Mouse (Mus musculus): ENCODE results near the gene Slc29a4. TPM values are rescaled to one million over a fixed set of nuclear protein-coding genes. Genes with fewer than 3 reads are reported as not detected.

Gene Slc29a4
- 1.2 TPM for polyA plus RNA-seq (2014; fragmentation: Illumina TruSeq; extraction: RNeasy Lipid Tissue Mini Kit (QIAGEN cat#74804); ENCODE audit: low read depth, low replicate concordance)

GRCm38 (mm10) chr5:142692248-142692647, at the start of gene Slc29a4:
Gene Slc29a4 (plus strand): TSS chr5:142692512.

Other genes starting within 250 kb of the Slc29a4 start
- 8.7 TPM for gene Ap5z1, start 228.6 kb upstream of the Slc29a4 start, polyA plus RNA-seq (2014; fragmentation: Illumina TruSeq; extraction: RNeasy Lipid Tissue Mini Kit (QIAGEN cat#74804); ENCODE audit: low read depth, low replicate concordance)
- gene Papolb, start 162.4 kb upstream of the Slc29a4 start, polyA plus RNA-seq (2014; fragmentation: Illumina TruSeq; extraction: RNeasy Lipid Tissue Mini Kit (QIAGEN cat#74804); ENCODE audit: low read depth, low replicate concordance), result not detected
- gene Radil, start 141.4 kb upstream of the Slc29a4 start, polyA plus RNA-seq (2014; fragmentation: Illumina TruSeq; extraction: RNeasy Lipid Tissue Mini Kit (QIAGEN cat#74804); ENCODE audit: low read depth, low replicate concordance), result 2.5 TPM
- not detected for gene Mmd2, start 83.7 kb upstream of the Slc29a4 start, polyA plus RNA-seq (2014; fragmentation: Illumina TruSeq; extraction: RNeasy Lipid Tissue Mini Kit (QIAGEN cat#74804); ENCODE audit: low read depth, low replicate concordance)
- gene Wipi2, start 64.8 kb upstream of the Slc29a4 start, polyA plus RNA-seq (2014; fragmentation: Illumina TruSeq; extraction: RNeasy Lipid Tissue Mini Kit (QIAGEN cat#74804); ENCODE audit: low read depth, low replicate concordance), result 24.7 TPM
- 19.3 TPM for gene Tnrc18, start 125.2 kb downstream of the Slc29a4 start, polyA plus RNA-seq (2014; fragmentation: Illumina TruSeq; extraction: RNeasy Lipid Tissue Mini Kit (QIAGEN cat#74804); ENCODE audit: low read depth, low replicate concordance)
- gene Fbxl18, start 202.9 kb downstream of the Slc29a4 start, polyA plus RNA-seq (2014; fragmentation: Illumina TruSeq; extraction: RNeasy Lipid Tissue Mini Kit (QIAGEN cat#74804); ENCODE audit: low read depth, low replicate concordance), result 3.6 TPM
- 408 TPM for gene Actb, start 214.2 kb downstream of the Slc29a4 start, polyA plus RNA-seq (2014; fragmentation: Illumina TruSeq; extraction: RNeasy Lipid Tissue Mini Kit (QIAGEN cat#74804); ENCODE audit: low read depth, low replicate concordance)